Mouse (Mus musculus): ENCODE results near the gene Tmem136.
"Not testable (repeated sequence)": the region's sequence is repeated elsewhere in the genome, so short reads cannot be mapped to it uniquely, and the experiment has no call there.

The Tmem136 gene

DNA sequence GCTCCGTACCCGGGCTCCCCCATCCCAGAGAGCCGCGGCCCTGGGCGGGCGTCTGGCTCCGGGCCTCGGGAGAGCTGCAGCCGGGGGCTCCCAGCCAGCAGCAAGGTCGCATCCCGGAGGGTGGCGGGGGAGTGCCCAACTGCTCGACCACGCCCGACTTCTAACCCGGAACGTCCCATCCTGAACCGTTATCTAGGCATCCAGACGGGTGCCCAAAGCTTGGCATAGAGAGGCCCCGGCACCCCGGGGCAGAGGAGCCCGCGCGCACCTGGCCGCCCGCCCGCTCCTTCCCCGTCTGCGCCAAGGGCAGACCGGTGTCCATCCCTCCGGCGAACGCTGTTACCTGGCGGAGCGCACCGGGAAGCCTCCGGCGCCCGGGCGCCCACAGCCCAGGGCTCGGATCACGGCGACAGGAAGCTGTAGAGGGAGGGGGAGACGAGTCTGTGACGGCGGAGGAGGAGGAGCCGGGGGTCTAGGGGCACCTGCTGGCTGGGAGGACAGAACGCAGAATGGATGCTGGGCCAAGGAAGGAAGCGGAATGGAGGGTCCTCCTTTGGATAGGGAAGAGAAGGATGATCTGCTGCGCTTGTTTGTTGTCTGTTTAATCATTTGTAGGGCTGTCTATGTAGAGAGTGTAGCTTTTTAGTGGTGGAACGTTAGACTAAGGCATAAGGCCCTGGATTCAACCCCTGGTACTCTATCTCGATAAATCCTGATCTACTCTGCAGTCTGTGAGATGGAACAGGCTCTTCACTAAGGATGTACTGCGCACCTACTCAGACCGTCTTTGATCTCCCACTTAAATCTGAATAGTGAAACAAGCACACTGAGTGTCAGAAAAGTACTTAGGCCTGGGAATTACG lies at the start of gene Tmem136:
TSS of gene Tmem136 (minus strand) at position 437 of the 863 bp plus-strand sequence.
- in situ Hi-C loops (cut with MboI; ENCODE audit: low sequenced_read_pairs): no loop called here

DNA sequence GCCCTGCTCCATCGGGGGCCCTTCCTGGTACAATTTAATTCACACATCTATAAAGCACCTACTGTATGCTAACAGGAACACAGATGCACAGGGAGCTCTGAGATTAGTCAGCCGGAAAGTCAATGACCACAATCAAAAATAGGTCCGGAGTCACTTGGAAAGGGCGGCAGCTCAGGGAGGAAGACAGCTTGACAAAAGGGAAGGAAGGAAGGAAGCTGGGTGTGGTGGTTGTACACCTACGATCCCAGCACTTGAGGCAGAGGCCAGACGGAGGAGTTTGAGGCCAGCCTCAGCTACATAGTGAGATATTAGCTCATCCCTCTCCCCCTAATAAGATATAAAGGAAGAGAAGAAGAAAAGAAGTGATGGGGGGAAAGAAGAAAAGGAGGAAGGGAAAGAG lies 39.6 kb upstream of the Tmem136 start:
- in situ Hi-C loops (cut with MboI; ENCODE audit: low sequenced_read_pairs): no loop called here

DNA sequence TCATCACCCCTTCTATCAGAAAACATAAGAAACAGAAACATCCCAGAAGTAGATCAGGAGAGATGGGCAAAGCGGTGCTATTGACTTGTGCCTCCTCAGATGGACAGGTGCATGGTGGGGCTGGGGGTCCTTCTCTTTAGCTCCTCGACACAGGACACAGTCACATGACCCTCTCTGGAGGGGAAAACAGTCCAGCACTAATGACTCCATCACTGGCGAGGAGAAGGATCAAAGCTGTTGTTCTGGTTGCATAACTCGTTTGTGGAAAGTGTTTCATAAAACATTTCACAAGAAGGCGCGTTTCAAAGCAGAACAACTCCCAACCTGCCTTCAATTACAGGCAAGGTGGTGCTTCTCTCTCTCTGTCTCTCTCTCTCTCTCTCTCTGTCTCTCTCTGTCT lies 35.4 kb upstream of the Tmem136 start:
- in situ Hi-C loops (cut with MboI; ENCODE audit: low sequenced_read_pairs): no loop called here

GRCm38 (mm10) chr9:43150957-43151356 lies 34.6 kb upstream of the Tmem136 start:
- in situ Hi-C loops (cut with MboI; ENCODE audit: low sequenced_read_pairs): no loop called here

GRCm38 (mm10) chr9:43150075-43150474 lies 33.7 kb upstream of the Tmem136 start:
- in situ Hi-C loops (cut with MboI; ENCODE audit: low sequenced_read_pairs): no loop called here

DNA sequence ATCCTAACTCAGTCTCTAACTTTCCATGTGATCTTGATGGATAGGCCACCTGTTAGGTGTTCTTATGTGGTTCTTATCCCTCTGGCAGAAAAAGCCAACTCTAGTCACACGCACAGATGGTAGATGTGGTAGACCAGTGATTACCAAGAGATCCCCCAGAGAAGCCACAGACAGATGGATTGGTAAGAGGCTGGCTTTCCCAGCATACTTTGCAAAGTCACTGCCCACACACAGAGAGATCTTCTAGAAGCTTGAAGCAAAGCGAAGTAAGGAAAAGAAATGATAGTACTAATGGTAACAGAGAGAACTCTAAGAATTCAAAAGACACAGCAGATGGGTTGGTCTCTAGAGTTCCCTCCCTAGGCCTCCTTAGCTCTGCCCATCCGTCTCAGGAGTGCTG lies 33.1 kb upstream of the Tmem136 start:
- in situ Hi-C loops (cut with MboI; ENCODE audit: low sequenced_read_pairs): loop anchor here (10.0 kb wide), 1 partner anchor 135 kb away; no protein-coding TSS in a partner anchor

- in situ Hi-C loops (cut with MboI; ENCODE audit: low sequenced_read_pairs): loop anchor here (10.0 kb wide), 1 partner anchor 140 kb away; no protein-coding TSS in a partner anchor
Observed at GRCm38 (mm10) chr9:43145196-43145595, 28.8 kb upstream of the Tmem136 start.

- in situ Hi-C loops (cut with MboI; ENCODE audit: low sequenced_read_pairs): loop anchor here (5.0 to 10.0 kb wide), 2 partner anchors 68 to 140 kb away; partner anchors contain the start of gene Pou2f3
Observed at GRCm38 (mm10) chr9:43144206-43144810, 27.9 kb upstream of the Tmem136 start.

DNA sequence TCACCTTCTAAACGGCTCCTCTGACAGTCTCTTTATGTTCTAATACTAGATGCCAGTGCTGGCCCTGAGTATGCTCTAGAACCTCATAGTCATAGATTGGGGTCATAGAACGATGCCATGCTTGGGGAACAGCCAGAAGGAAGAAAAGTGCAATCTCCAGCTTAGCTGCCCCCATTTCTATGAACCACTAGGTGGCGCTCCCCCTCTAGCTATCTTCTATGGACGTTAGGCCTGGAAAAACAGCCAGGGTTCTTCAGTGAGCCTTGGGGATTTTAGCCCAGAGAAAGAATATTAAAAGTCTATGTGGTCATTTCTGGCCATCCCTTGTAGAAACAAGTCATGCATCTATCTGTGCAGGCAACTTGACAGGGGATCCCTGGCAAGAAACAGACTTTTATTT lies 25.5 kb upstream of the Tmem136 start:
- in situ Hi-C loops (cut with MboI; ENCODE audit: low sequenced_read_pairs): loop anchor here (5.0 to 10.0 kb wide), 2 partner anchors 70 to 143 kb away; partner anchors contain the start of gene Pou2f3

GRCm38 (mm10) chr9:43133525-43133924 lies 17.2 kb upstream of the Tmem136 start:
- in situ Hi-C loops (cut with MboI; ENCODE audit: low sequenced_read_pairs): no loop called here

- in situ Hi-C loops (cut with MboI; ENCODE audit: low sequenced_read_pairs): no loop called here
Observed at GRCm38 (mm10) chr9:43132380-43132779, 16.0 kb upstream of the Tmem136 start.

GRCm38 (mm10) chr9:43131940-43132339 lies 15.6 kb upstream of the Tmem136 start:
- in situ Hi-C loops (cut with MboI; ENCODE audit: low sequenced_read_pairs): no loop called here

DNA sequence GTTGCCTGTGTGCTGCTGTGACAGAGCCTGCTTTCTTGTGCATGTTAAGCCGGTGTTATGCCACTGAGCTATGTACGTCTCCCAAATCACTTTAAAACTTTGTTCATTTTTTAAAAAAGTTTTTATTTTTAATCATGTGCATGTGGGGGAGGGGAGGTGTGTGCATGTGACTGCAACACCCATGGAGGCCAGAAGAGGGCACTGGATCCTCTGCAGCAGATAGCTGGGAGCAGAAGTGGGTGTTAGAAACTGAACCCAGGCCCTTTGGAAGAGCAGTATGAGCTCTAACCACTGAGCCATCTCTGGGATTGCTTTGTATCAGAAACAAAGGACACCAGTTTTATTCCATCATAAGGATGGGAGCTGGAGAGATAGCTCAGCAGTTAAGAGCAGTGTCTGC lies 14.3 kb upstream of the Tmem136 start:
- in situ Hi-C loops (cut with MboI; ENCODE audit: low sequenced_read_pairs): no loop called here

GRCm38 (mm10) chr9:43127101-43127787 lies 10.9 kb upstream of the Tmem136 start:
- in situ Hi-C loops (cut with MboI; ENCODE audit: low sequenced_read_pairs): no loop called here

GRCm38 (mm10) chr9:43122379-43122778 lies 6.0 kb upstream of the Tmem136 start:
- in situ Hi-C loops (cut with MboI; ENCODE audit: low sequenced_read_pairs): no loop called here

GRCm38 (mm10) chr9:43121948-43122347 lies 5.6 kb upstream of the Tmem136 start:
- in situ Hi-C loops (cut with MboI; ENCODE audit: low sequenced_read_pairs): not testable (repeated sequence)

DNA sequence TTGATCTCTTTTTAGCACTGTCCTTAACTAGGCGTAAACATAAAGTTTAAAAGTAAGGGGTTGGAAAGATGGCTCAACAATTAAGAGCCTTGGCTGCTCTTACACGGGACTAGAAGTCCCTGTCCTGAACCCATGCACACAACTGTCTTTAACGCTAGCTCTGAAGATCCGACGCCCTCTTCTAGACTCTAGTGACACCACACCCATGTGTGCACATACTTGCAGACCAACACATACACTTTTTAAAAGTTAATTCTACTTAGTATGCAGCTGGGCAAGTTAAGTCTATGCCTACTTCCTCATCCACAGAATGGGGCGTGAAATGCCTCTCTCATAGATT lies 597 bp upstream of the Tmem136 start:
- in situ Hi-C loops (cut with MboI; ENCODE audit: low sequenced_read_pairs): no loop called here

GRCm38 (mm10) chr9:43115431-43116133 lies 788 bp downstream of the Tmem136 start:
- in situ Hi-C loops (cut with MboI; ENCODE audit: low sequenced_read_pairs): no loop called here

GRCm38 (mm10) chr9:43114833-43115232 lies 1.5 kb downstream of the Tmem136 start:
- in situ Hi-C loops (cut with MboI; ENCODE audit: low sequenced_read_pairs): no loop called here

DNA sequence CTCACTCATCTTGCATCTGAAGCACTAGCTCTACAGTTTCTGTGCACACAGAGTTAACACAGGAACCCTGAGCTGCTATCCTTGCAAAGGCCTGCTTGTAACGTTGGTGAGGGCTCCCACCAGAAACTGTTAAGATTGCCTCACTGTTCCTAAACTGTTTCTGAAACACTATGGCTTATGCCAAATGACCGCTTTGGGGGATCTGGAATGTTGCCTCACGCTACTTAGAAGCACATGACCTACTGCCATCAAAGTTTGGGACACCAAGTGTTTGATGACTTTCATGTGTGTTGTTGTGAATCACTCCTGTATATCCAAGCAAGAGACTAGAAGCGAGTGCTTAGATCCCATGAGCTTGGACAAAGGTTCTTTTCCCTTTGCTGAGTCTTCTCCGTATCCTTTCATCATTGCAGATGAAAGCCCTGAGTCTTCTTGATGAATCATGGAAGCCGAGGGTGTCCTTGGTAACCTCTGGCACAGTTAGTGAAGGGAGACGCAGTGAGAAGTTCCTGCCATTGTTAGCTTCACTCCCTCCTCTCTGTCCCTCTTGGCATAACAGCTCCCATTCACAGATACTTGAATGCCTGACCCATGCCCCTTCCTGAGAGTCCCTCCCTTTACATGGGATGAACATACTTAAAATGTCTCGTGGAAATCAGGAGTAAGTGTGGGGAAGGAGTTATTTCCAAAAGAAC lies 5.9 kb downstream of the Tmem136 start:
- in situ Hi-C loops (cut with MboI; ENCODE audit: low sequenced_read_pairs): no loop called here
